Mouse (Mus musculus) heart, postnatal 0 days (tissue): ENCODE data around the gene Nlgn1. TPM values are rescaled to one million over a fixed set of nuclear protein-coding genes. Genes with fewer than 3 reads are reported as not detected.
A peak's percentile ranks its signal among the peaks of the same experiment; 100 is the strongest.

Source experiments
- ATAC-seq: fragments of 200-750 bp; cut with Nextera tagmentation; 2 replicates; pipeline ENCODE4 v1.8.0; 2017; ENCODE audit warnings: low read depth, moderate number of reproducible peaks, moderate library complexity; ENCODE audit not compliant: insufficient read depth
- DNase-seq: peaks from one replicate; pipeline ENCODE4 v3.0.0-alpha.2; 2016; ENCODE audit warnings: low spot score
- H3K27ac ChIP-seq: fragments of 300-500 bp; sonication (generic); 2 replicates; pipeline ENCODE4 v1.5.1; 2014; ENCODE audit warnings: low read depth, mild to moderate bottlenecking
- H3K27me3 ChIP-seq: fragments of 300-500 bp; sonication (generic); 2 replicates; pipeline ENCODE4 v1.6.1; 2014; ENCODE audit warnings: low read length, mixed read lengths; ENCODE audit not compliant: control insufficient read depth, insufficient read depth
- H3K36me3 ChIP-seq: fragments of 300-500 bp; sonication (generic); replicated peaks from 2 replicates; pipeline ENCODE4 v1.6.1; 2014; ENCODE audit warnings: low read length, mixed read lengths; ENCODE audit not compliant: control insufficient read depth, insufficient read depth
- H3K4me1 ChIP-seq: fragments of 300-500 bp; sonication (generic); 2 replicates; pipeline ENCODE4 v1.6.1; 2014; ENCODE audit warnings: antibody characterized with exemption; ENCODE audit not compliant: control insufficient read depth, insufficient read depth
- H3K4me2 ChIP-seq: fragments of 300-500 bp; sonication (generic); 2 replicates; pipeline ENCODE4 v1.6.1; 2014; ENCODE audit warnings: low read depth, mild to moderate bottlenecking, low read length, moderate library complexity
- H3K4me3 ChIP-seq: fragments of 300-500 bp; sonication (generic); 2 replicates; pipeline ENCODE4 v1.5.1; 2014; ENCODE audit warnings: low read depth, low read length
- H3K9ac ChIP-seq: fragments of 300-500 bp; sonication (generic); replicated peaks from 2 replicates; pipeline ENCODE4 v1.6.1; 2014; ENCODE audit warnings: low read depth, low read length, mixed read lengths
- H3K9me3 ChIP-seq: fragments of 300-500 bp; sonication (generic); replicated peaks from 2 replicates; pipeline ENCODE4 v1.6.1; 2016; ENCODE audit warnings: low read length; ENCODE audit not compliant: control insufficient read depth
- CTCF ChIP-seq: IDR thresholded peaks from 2 replicates; pipeline ENCODE4 v1.5.1; 2016; ENCODE audit warnings: antibody characterized with exemption, control low read depth, low read depth
- EP300 ChIP-seq: IDR thresholded peaks from 2 replicates; pipeline ENCODE4 v1.6.1; 2016; ENCODE audit warnings: antibody characterized with exemption, low read depth
- WGBS: fragments of 180-500 bp; shearing (Covaris S2); extraction: QIAGEN DNeasy Blood & Tissue Kit; methylation state at CpG from one replicate; pipeline ENCODE4 v1.1.7; 2014; 5-methylcytosine and 5-hydroxymethylcytosine counted together
- polyA plus RNA-seq: library from polyadenylated mRNA; unstranded; fragments of >200 nt; fragmentation: Nextera tagmentation; extraction: Ambion mirVana; gene quantifications from 2 replicates; pipeline ENCODE4 v1.2.1, GENCODE M21; 2015
- total RNA-seq: library from RNA; depleted of rRNA; stranded (reverse); fragments of >200 nt; gene quantifications from 2 replicates; pipeline ENCODE4 v1.2.3, GENCODE M21; 2014; ENCODE audit warnings: low replicate concordance

The Nlgn1 gene
- total and polyA plus RNA-seq, 2 experiments from 2014 or later, result 0.08 TPM

- H3K27me3 ChIP-seq, result peaks cover 9% of the 10 kb centered on the region
- H3K4me2 ChIP-seq, result peak overlapping the region; percentile 65
- peak overlapping the region; percentile 42 for H3K4me3 ChIP-seq
- no peak for ATAC-seq
- H3K27ac ChIP-seq, result no peak overlapping the region
- WGBS, result 2% methylated on average over 9 of the region's 9 CpGs
- no peaks in the 10 kb centered on the region for H3K36me3 ChIP-seq
- TF ChIP-seq EP300, result no peak
- peak; percentile 59 for TF ChIP-seq CTCF
- no peak for DNase-seq
- H3K9me3 ChIP-seq, result no peaks in the 10 kb centered on the region
- H3K4me1 ChIP-seq, result 0 out of 2 replicates have a peak, but pooled peaks cover 4% of the 10 kb centered on the region
- H3K9ac ChIP-seq, result 0 out of 2 replicates have a peak overlapping the region, but pooled peaks have one; percentile 16
Measured at GRCm38 (mm10) chr3:26153782-26154181, 178.5 kb downstream of the Nlgn1 start.

- H3K36me3 ChIP-seq, result no peaks in the 10 kb centered on the region
- peak overlapping the region; percentile 65 for H3K4me2 ChIP-seq
- whole genome bisulfite sequencing, result under 1% methylated on average over 31 of the region's 31 CpGs
- H3K9ac ChIP-seq, result 0 out of 2 replicates have a peak overlapping the region, but pooled peaks have one; percentile 16
- ATAC-seq (no peak), DNase-seq (no peak)
- H3K4me3 ChIP-seq, result peak overlapping the region; percentile 42
- H3K4me1 ChIP-seq, result 0 out of 2 replicates have a peak, but pooled peaks cover 4% of the 10 kb centered on the region
- peaks cover 9% of the 10 kb centered on the region for H3K27me3 ChIP-seq
- H3K27ac ChIP-seq, result no peak overlapping the region
- TF ChIP-seq CTCF, result no peak
- no peak for TF ChIP-seq EP300
- no peaks in the 10 kb centered on the region for H3K9me3 ChIP-seq
Measured at GRCm38 (mm10) chr3:26153036-26153741, 179.1 kb downstream of the Nlgn1 start.

- Histone ChIP-seq H3K9ac (no peak overlapping the region), H3K4me2 (peak overlapping the region; percentile 65), H3K27me3 (peaks cover 9% of the 10 kb centered on the region), H3K36me3 (no peaks in the 10 kb centered on the region), H3K4me3 (peak overlapping the region; percentile 42), H3K9me3 (no peaks in the 10 kb centered on the region), H3K4me1 (0 out of 2 replicates have a peak, but pooled peaks cover 4% of the 10 kb centered on the region), H3K27ac (no peak overlapping the region)
- DNase-seq (no peak), ATAC-seq (no peak)
- 5% methylated on average over 10 of the region's 10 CpGs for WGBS
- no peak for TF ChIP-seq CTCF
- TF ChIP-seq EP300, result no peak
Measured at GRCm38 (mm10) chr3:26152510-26153035, 179.7 kb downstream of the Nlgn1 start.

GRCm38 (mm10) chr3:26151351-26152020, 180.8 kb downstream of the Nlgn1 start:
- DNase-seq, result no peak
- no peak overlapping the region for H3K27ac ChIP-seq
- no peaks in the 10 kb centered on the region for H3K36me3 ChIP-seq
- H3K4me2 ChIP-seq, result no peak overlapping the region
- H3K27me3 ChIP-seq, result peaks cover 9% of the 10 kb centered on the region
- 28% methylated on average over 6 of the region's 6 CpGs for WGBS
- H3K9me3 ChIP-seq, result no peaks in the 10 kb centered on the region
- H3K4me3 ChIP-seq, result no peak overlapping the region
- ATAC-seq, result no peak
- H3K4me1 ChIP-seq, result 0 out of 2 replicates have a peak, but pooled peaks cover 4% of the 10 kb centered on the region
- no peak overlapping the region for H3K9ac ChIP-seq
- TF ChIP-seq EP300 (no peak), CTCF (no peak)

GRCm38 (mm10) chr3:26146174-26146573, 186.1 kb downstream of the Nlgn1 start:
- DNase-seq (no peak), ATAC-seq (no peak)
- no peak overlapping the region for H3K4me3 ChIP-seq
- H3K27me3 ChIP-seq, result no peaks in the 10 kb centered on the region
- no peaks in the 10 kb centered on the region for H3K9me3 ChIP-seq
- H3K36me3 ChIP-seq, result no peaks in the 10 kb centered on the region
- no peak overlapping the region for H3K27ac ChIP-seq
- no peaks in the 10 kb centered on the region for H3K4me1 ChIP-seq
- H3K9ac ChIP-seq, result no peak overlapping the region
- no peak for TF ChIP-seq EP300
- TF ChIP-seq CTCF, result no peak
- 74% methylated on average over 3 of the region's 3 CpGs for WGBS
- H3K4me2 ChIP-seq, result no peak overlapping the region
